Mouse (Mus musculus) liver, adult 2 months (tissue): Measurements from ENCODE around the gene Gm21117. TPM values are rescaled to one million over a fixed set of nuclear protein-coding genes. Genes with fewer than 3 reads are reported as not detected.
"Not testable (repeated sequence)": the region's sequence is repeated elsewhere in the genome, so short reads cannot be mapped to it uniquely, and the experiment has no call there.

Source experiments
- DNase-seq: peaks from one replicate; pipeline ENCODE4 v3.0.0-alpha.2; 2011; ENCODE audit warnings: low read depth, low spot score; ENCODE audit errors: extremely low read depth
- H3K27ac ChIP-seq: fragments of 200-500 bp; replicated peaks from 2 replicates; pipeline ENCODE4 v1.5.1; 2012; ENCODE audit warnings: low read depth, mild to moderate bottlenecking, control low read depth, inconsistent platforms, low read length; ENCODE audit not compliant: insufficient read depth
- H3K27me3 ChIP-seq: fragments of 200-500 bp; 2 replicates; pipeline ENCODE4 v1.6.1; 2012; ENCODE audit warnings: mild to moderate bottlenecking, moderate library complexity, low read length, inconsistent platforms; ENCODE audit not compliant: control insufficient read depth, insufficient read depth
- H3K36me3 ChIP-seq: fragments of 200-500 bp; 2 replicates; pipeline ENCODE4 v1.6.1; 2012; ENCODE audit warnings: low read length, inconsistent platforms; ENCODE audit not compliant: control insufficient read depth, insufficient read depth
- H3K4me1 ChIP-seq: fragments of 200-500 bp; 2 replicates; pipeline ENCODE4 v1.6.1; 2011; ENCODE audit warnings: low read length; ENCODE audit not compliant: control insufficient read depth, insufficient read depth
- H3K4me3 ChIP-seq: fragments of 200-500 bp; 2 replicates; pipeline ENCODE4 v1.5.1; 2011; ENCODE audit warnings: low read depth, mild to moderate bottlenecking, control low read depth, low read length, moderate library complexity; ENCODE audit not compliant: insufficient read depth
- H3K79me2 ChIP-seq: fragments of 200-500 bp; 2 replicates; pipeline ENCODE4 v1.6.1; 2012; ENCODE audit warnings: inconsistent platforms, mild to moderate bottlenecking, low read length, moderate library complexity; ENCODE audit not compliant: control insufficient read depth, insufficient read depth
- H3K9ac ChIP-seq: fragments of 200-500 bp; 2 replicates; pipeline ENCODE4 v1.6.1; 2012; ENCODE audit warnings: low read depth, mild to moderate bottlenecking, control low read depth, inconsistent platforms, low read length
- WGBS: fragments of 180-500 bp; shearing (Covaris S2); methylation state at CpG from one replicate; pipeline ENCODE4 v1.1.7; 2018; 5-methylcytosine and 5-hydroxymethylcytosine counted together
- polyA plus RNA-seq: library from polyadenylated mRNA; depleted of rRNA; stranded (reverse); fragments of >200 nt; gene quantifications from 2 replicates; pipeline ENCODE4 v1.2.3, GENCODE M21; 2012; rRNA removed
- total RNA-seq: library from RNA; depleted of rRNA; stranded (reverse); fragments of >200 nt; gene quantifications from 2 replicates; pipeline ENCODE4 v1.2.3, GENCODE M21; 2014; rRNA removed

Gene Gm21117
- total RNA-seq (not detected in 2 replicates), polyA plus RNA-seq (not detected in 2 replicates)

DNA sequence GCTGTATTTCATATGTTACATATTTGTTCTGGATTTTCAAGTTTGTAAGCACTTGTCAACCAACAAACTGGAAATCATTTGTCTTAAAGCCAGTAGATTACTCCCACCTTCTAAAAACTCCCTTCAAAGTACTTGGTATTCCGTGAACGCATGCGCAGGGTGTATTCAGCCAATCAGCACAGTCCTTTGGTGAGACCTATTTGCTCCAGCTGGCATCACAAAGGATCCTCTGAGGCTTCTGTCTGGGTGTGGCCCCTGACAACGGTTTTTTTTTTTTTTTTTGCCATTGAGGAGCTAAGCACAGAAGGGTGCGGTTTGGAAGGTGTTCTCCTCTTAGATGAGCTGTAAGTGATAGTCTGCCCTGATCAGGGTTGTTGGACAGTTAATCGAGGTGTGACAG, at the start of gene Gm21117:
TSS of gene Gm21117 (plus strand) at position 301 of the 400 bp plus-strand sequence.
- not testable (repeated sequence) for H3K27ac ChIP-seq, H3K36me3 ChIP-seq, H3K4me1 ChIP-seq, H3K27me3 ChIP-seq, H3K4me3 ChIP-seq, DNase-seq, H3K79me2 ChIP-seq, H3K9ac ChIP-seq
- WGBS = no CpG with 5 or more reads among the region's 6 CpGs
